Mouse (Mus musculus) bone marrow macrophage, adult 2 months (primary cell): Measurements from ENCODE around the gene Fzd7. TPM values are rescaled to one million over a fixed set of nuclear protein-coding genes. Genes with fewer than 3 reads are reported as not detected.

Experiments
- H3K27ac ChIP-seq: 2 replicates; pipeline ENCODE4 v1.5.1; 2012; ENCODE audit warnings: low read depth, low read length; ENCODE audit not compliant: insufficient read depth
- H3K4me1 ChIP-seq: 2 replicates; pipeline ENCODE4 v1.6.1; 2012; ENCODE audit warnings: low read length; ENCODE audit not compliant: control insufficient read depth, insufficient read depth
- H3K4me3 ChIP-seq: 2 replicates; pipeline ENCODE4 v1.5.1; 2012; ENCODE audit warnings: mild to moderate bottlenecking, low read length, moderate library complexity; ENCODE audit not compliant: insufficient read depth
- CTCF ChIP-seq: IDR thresholded peaks from 2 replicates; pipeline ENCODE4 v1.5.1; 2012; ENCODE audit warnings: low read depth, mild to moderate bottlenecking, low read length, moderate library complexity
- POLR2A ChIP-seq: IDR thresholded peaks from 2 replicates; pipeline ENCODE4 v1.6.1; 2012; ENCODE audit warnings: mild to moderate bottlenecking, low read depth, low read length, borderline replicate concordance
- polyA plus RNA-seq: library from polyadenylated mRNA; stranded (reverse); fragments of >200 nt; gene quantifications from 2 replicates; pipeline ENCODE4 v1.2.4, GENCODE M21; 2012; ENCODE audit not compliant: missing spikeins, insufficient read depth, insufficient read length

Gene Fzd7
- polyA plus RNA-seq, 1 experiment, result 4.5 TPM

- Histone ChIP-seq H3K4me3 (no peak overlapping the region), H3K4me1 (peaks cover 15% of the 10 kb centered on the region), H3K27ac (no peak overlapping the region)
- TF ChIP-seq CTCF (no peak), POLR2A (no peak)
These were observed 37.0 kb upstream of the Fzd7 start for GRCm38 (mm10) chr1:59445242-59445641.

GRCm38 (mm10) chr1:59448497-59449270 is 33.5 kb upstream of the Fzd7 start:
- Histone ChIP-seq H3K27ac (no peak overlapping the region), H3K4me3 (no peak overlapping the region), H3K4me1 (peaks cover 15% of the 10 kb centered on the region)
- no peak for TF ChIP-seq CTCF
- no peak for TF ChIP-seq POLR2A

- Histone ChIP-seq H3K4me1 (peaks cover 13% of the 10 kb centered on the region), H3K27ac (no peak overlapping the region), H3K4me3 (no peak overlapping the region)
- TF ChIP-seq CTCF (no peak), POLR2A (no peak)
These were observed 32.8 kb upstream of the Fzd7 start for GRCm38 (mm10) chr1:59449423-59449822.

GRCm38 (mm10) chr1:59450896-59451295 is 31.3 kb upstream of the Fzd7 start:
- peaks cover 4% of the 10 kb centered on the region for H3K4me1 ChIP-seq
- no peak for TF ChIP-seq POLR2A
- TF ChIP-seq CTCF, result no peak

GRCm38 (mm10) chr1:59451584-59451983 is 30.6 kb upstream of the Fzd7 start:
- Histone ChIP-seq H3K27ac (no peak overlapping the region), H3K4me3 (no peak overlapping the region), H3K4me1 (no peaks in the 10 kb centered on the region)
- no peak for TF ChIP-seq CTCF
- TF ChIP-seq POLR2A, result no peak

More at GRCm38 (mm10) chr1:59450896-59451295, 31.3 kb upstream of the Fzd7 start:
- Histone ChIP-seq H3K27ac (no peak overlapping the region), H3K4me3 (no peak overlapping the region)

- TF ChIP-seq POLR2A (no peak), CTCF (no peak)
- peaks cover 26% of the 10 kb centered on the region for H3K4me1 ChIP-seq
- H3K4me3 ChIP-seq, result no peak overlapping the region
- no peak overlapping the region for H3K27ac ChIP-seq
These were observed 25.4 kb upstream of the Fzd7 start for GRCm38 (mm10) chr1:59456825-59457224.

GRCm38 (mm10) chr1:59457873-59458272 is 24.4 kb upstream of the Fzd7 start:
- peak overlapping the region; percentile 2; the same call in 1 of the 2 replicates for H3K27ac ChIP-seq
- H3K4me1 ChIP-seq, result peaks cover 26% of the 10 kb centered on the region
- TF ChIP-seq POLR2A (no peak), CTCF (no peak)
- no peak overlapping the region for H3K4me3 ChIP-seq

- no peak for TF ChIP-seq CTCF
- peak overlapping the region; percentile 88 for H3K27ac ChIP-seq
- H3K4me3 ChIP-seq, result peak overlapping the region; percentile 16; the same call in 1 of the 2 replicates
- H3K4me1 ChIP-seq, result peaks cover 26% of the 10 kb centered on the region
These were observed 23.3 kb upstream of the Fzd7 start for GRCm38 (mm10) chr1:59458886-59459285.

- TF ChIP-seq POLR2A (no peak), CTCF (no peak)
- H3K4me1 ChIP-seq, result peaks cover 31% of the 10 kb centered on the region
- H3K27ac ChIP-seq, result peak overlapping the region; percentile 59
- H3K4me3 ChIP-seq, result no peak overlapping the region
These were observed 17.3 kb upstream of the Fzd7 start for GRCm38 (mm10) chr1:59464696-59465639.

- H3K4me1 ChIP-seq, result peaks cover 35% of the 10 kb centered on the region
- peak overlapping the region; percentile 59 for H3K27ac ChIP-seq
- no peak for TF ChIP-seq CTCF
- TF ChIP-seq POLR2A, result no peak
- no peak overlapping the region for H3K4me3 ChIP-seq
These were observed 16.6 kb upstream of the Fzd7 start for GRCm38 (mm10) chr1:59465640-59466008.
